Mouse (Mus musculus) ES-E14 (cell line): ENCODE measurements around the gene Ms4a2.

Experiments used
- CHD2 ChIP-seq: IDR thresholded peaks from 2 replicates; pipeline ENCODE4 v1.6.1; 2014; ENCODE audit warnings: mild to moderate bottlenecking, low read depth, low read length, inconsistent platforms
- HCFC1 ChIP-seq: IDR thresholded peaks from 2 replicates; pipeline ENCODE4 v1.6.1; 2012; ENCODE audit warnings: low read length, inconsistent platforms, borderline replicate concordance; ENCODE audit not compliant: insufficient read depth
- ZC3H11A ChIP-seq: IDR thresholded peaks from 2 replicates; pipeline ENCODE4 v1.6.1; 2012; ENCODE audit warnings: low read depth, mild to moderate bottlenecking, inconsistent platforms, low read length, borderline replicate concordance
- ZNF384 ChIP-seq: IDR thresholded peaks from 2 replicates; pipeline ENCODE4 v1.6.1; 2012; ENCODE audit warnings: low read depth, low read length, inconsistent platforms

- no peak for TF ChIP-seq ZC3H11A
- no peak for TF ChIP-seq CHD2
- no peak for TF ChIP-seq HCFC1
- no peak for TF ChIP-seq ZNF384
Observed at GRCm38 (mm10) chr19:11574965-11575364, 48.6 kb downstream of the Ms4a2 start.
